Mouse (Mus musculus) embryo, embryonic 10 days (tissue): ENCODE data around the gene Grifin.
A peak's percentile ranks its signal among the peaks of the same experiment; 100 is the strongest.

Experiments
- DNase-seq: peaks from one replicate; pipeline ENCODE4 v3.0.0-alpha.2; 2015; ENCODE audit warnings: low spot score

The Grifin gene

DNA sequence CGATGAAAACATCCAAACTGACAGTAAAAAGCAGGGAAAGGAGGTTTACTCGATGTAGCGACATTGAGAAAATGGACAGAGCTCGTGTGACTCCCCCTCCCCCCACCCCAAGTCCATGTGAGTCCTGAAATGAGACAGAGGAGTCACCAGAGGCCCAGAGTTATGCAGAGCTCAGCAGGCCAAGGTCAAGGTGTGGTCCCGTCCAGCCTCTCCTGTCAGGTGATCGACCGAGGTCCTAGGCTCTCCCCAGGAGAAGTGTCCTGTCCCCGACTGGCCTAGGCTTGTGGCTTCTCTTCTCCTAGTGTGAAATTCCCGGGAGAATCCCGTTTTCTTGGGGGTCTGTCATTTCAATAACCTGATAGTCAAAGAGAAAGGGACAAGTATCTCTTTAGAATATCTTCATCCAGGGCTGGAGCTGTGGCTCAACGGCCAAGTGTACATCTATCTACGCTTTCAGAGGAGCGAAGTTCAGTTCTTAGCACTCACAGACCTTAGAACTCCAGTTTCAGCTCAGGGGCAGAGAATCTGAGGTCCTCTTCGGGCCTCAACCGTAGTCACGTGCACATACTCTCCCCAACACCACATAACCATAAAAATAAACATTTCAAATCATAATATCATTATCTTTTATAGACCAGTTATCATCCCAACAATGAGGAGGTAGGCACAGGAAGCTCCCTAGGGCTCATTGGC is 24.4 kb upstream of the Grifin start:
- no peak for DNase-seq

GRCm38 (mm10) chr5:140583732-140584368 is 19.0 kb upstream of the Grifin start:
- DNase-seq: peak; percentile 89

DNA sequence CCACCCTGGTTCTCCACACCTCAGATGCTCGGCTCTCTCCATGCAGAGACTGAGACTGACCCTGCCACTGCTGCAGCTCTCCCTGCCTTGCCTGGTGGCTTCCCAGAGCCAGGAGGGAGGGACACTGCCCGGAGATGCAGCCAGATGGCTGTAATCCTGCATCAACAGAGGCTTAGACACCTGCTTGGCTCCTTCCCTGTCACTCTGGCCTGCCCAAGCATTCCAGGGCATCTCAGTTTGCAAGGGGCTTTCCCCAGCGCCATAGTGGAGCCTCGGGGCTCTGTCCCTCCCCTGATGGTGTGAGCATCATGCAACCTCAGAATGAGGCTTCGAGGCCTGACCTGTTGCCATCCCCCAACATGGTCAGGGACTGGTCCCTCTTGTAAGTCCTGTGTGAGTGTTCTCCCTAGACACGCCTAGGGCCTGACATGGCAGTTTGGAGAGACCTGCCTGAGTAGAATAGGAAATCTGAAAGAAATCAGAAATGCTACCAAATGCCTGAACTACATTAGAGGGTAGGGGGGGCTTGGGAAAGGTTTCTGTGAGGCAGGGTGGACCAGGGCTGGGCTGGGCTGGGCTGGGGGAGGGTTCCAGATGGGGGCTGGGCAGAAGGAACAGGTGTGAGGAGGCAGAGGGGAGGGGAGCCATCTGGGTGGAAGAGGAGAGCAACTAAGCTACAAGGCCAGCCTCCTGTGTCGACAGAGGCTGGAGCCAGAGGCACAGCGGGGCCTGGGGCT is 18.3 kb upstream of the Grifin start:
- peak; percentile 54 for DNase-seq

DNA sequence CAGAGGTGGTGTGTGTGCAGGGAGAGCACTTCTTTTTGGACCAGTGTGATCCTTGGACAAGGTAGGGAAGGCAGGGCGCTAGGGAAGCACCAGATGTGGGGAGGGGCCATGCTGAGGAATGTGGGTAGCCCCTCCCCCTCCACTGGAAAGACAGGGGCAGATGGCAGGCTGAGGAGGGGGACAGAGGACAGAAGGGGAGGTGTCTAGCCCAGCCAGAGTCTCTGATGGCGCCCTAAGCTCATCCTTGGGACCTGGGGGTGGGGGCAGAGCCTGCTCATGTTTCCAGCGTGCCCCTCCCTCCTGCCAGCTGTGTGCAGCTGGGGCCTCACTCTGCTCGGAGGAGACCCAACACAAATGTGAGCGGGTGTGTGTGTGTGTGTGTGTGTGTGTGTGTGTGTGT is 16.7 kb upstream of the Grifin start:
- peak; percentile 84 for DNase-seq

GRCm38 (mm10) chr5:140579771-140580170 is 14.9 kb upstream of the Grifin start:
- DNase-seq: peak; percentile 81

GRCm38 (mm10) chr5:140579221-140579620 is 14.3 kb upstream of the Grifin start:
- no peak for DNase-seq

GRCm38 (mm10) chr5:140575381-140575866 is 10.6 kb upstream of the Grifin start:
- DNase-seq: no peak

DNA sequence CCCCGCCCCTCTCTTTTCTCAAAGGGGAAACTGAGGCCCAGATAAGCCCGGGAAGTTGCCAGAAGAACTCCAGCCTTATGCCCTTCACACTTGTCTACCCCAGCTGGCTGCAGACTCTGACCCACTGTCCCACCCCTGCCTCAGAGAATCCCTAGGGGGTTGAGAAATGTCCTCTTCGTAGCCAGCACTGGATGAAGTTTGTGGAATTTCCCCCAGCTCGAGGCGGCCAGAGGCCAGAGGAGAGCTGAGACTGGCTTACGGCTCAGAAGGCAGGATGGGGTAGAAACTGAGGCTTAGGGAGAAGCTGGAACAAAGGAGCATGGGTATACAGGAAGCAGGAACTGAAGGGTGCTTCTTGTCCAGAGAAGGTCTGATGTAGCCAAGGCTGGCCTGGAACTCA is 7.7 kb upstream of the Grifin start:
- DNase-seq: no peak

DNA sequence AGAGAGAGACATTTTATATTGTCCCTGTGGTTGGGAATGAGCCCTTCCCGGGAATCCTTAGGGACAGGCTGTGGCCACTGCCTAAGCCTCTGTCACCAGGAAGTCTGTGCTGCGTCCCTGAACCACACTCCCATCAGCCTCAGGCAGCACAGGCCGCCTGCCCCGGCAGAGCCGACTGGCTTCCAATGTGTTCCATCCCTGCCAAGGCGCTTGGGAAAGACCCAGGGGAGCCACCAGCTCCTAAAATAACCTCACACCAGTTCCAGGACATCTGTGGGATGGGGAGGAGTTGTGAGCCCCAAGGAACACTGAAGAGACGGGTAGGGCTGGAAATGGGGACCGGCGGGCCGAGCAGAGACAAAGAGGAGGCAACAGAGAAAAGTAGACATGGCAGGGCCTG is 6.8 kb upstream of the Grifin start:
- DNase-seq: no peak

- DNase-seq: no peak
Observed at GRCm38 (mm10) chr5:140571201-140571600, 6.3 kb upstream of the Grifin start.

DNA sequence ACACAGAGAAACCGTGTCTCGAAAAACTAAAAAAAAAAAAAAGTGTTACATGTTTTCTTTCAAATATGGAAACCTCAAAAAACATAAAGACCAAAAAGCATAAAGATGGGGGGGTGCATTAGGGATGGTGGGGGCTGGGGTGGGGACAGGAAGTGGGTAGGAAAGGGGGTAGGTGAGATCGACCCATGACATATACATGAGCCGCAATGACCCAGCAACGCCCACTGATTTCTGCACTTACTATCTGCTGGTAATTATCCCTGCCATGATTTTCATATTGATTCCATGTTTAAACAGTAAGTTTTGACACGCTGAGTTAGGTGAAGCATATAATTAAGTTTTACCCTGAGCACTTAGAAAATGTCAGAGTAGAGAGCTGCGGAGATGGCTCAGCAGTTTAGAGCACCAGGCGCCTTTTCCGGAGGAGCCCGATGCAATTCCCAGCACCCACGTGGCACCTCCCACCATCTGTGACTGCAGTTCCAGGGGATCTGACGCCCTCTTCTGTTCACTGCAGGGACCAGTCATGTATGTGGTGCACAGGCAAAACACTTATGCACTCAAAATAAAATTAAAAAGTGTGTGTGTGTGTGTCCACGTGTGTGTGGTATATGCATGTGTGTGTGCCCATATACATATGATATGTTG is 5.5 kb upstream of the Grifin start:
- DNase-seq: no peak

DNA sequence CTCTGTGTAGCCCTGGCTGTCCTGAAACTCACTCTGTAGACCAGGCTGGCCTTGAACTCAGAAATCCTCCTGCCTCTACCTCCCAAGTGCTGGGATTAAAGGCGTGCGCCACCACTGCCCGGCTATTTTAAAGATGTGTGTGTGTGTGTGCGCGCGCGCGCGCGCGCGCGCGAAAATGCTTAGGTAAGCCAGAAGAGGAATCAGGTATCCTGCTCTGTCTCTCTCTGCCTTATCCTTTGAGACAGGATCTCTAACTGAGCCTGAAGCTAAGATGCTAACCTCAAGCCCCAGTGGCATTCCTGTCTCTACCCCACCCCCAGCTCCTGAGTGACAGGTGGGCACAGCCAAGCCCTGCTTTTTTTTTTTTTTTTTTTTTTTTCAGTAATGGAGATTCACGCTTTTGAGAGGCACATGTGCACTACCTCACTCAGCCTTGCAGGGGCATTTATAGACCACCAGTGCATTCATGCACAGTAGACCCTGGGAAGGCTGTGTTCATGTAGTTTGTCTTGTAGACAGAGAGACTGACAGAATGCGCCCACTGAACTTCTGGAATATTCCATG is 4.2 kb upstream of the Grifin start:
- DNase-seq: no peak

DNA sequence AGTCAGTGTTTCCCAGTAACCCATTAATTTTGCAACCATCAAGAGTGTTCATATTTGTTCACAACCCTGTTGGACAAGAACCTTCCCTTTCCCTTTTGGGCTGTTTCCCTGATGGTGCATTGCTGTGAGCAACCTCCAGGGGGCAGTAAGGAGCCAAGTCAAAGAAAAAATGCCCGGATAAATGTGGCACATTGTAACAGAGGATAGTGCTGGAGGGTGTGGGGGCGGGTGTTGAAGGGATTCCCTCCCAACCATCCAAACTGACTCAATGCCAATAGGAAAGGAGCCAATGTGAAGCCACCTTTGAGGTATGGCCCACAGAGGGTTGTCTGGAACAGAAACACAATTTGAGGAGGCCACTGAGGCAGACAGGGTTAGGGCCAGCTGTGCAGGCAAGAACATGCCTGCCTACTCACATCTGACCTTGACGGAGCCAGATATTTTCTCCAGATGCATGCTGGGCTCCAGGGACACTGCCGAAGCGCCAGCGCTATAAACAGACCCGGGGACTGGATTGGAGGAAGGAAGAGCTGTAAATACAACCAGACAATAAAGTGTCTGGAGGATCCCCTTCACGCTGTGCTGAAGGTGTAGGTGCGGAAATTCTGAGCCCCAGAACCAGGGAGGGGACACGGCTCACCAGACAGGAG is 3.6 kb upstream of the Grifin start:
- peak; percentile 55 for DNase-seq

DNA sequence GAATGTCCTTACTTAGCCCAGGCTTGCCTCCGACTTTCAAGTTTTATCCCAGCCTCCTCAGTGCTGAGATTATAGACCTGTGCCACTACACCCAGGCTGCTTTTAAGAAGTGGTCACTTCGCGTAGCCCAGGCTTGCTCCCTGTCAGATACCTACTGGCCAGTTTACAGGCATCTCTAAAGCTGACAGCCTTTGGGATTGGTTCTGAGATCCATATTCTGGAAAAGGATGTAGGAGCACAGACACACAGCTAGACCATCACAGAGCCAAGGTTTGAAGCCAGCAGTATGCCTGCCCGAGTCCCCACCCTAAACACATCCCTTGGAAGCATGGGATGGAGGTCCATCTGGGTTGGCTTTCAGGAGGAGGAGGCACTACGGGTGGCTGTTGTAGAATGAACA is 2.9 kb upstream of the Grifin start:
- DNase-seq: no peak

- peak; percentile 33 for DNase-seq
Observed at GRCm38 (mm10) chr5:140567321-140567720, 2.5 kb upstream of the Grifin start.

DNA sequence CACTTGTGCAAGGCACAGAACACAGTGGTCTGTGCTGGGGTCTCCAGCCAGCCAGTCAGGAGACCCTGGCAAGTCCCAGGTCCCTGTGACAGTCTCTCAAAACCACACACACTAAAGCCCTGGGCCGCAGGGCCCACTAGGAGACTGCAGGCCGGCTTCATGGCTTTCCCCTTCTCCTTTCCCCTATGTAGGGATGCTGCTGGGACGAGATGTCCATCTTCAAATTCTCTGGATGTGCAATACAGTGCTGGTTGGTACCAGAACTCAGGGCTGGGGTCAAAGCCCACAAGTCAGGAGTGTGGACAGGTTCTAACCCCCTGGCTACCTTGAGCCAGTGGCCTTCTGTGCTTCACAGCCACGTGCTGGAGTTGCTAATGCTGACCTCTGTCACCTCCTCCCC is 1.4 kb upstream of the Grifin start:
- no peak for DNase-seq

GRCm38 (mm10) chr5:140565856-140566255 is 985 bp upstream of the Grifin start:
- peak; percentile 67 for DNase-seq

GRCm38 (mm10) chr5:140565451-140565850 is 580 bp upstream of the Grifin start:
- DNase-seq: peak; percentile 69

DNA sequence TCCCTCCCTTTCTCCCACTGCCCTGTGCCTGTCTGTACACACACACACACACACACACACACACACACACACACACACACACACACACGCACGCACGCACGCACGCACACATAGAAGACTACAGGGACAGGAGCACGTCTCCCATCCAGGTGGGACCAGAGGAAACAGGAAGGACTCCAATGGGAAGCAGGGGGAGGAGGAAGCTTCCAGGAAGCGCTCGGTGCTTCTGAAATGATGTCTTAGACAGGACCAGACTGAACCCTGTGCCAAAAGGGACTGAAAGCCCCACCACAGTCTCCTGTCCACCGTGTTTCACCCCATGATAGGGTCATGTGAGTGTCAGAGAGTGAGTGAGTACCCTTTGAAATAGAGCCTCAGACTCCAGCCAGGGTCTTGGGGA is 2.3 kb downstream of the Grifin start:
- DNase-seq: no peak

GRCm38 (mm10) chr5:140556859-140557258 is 8.0 kb downstream of the Grifin start:
- no peak for DNase-seq

DNA sequence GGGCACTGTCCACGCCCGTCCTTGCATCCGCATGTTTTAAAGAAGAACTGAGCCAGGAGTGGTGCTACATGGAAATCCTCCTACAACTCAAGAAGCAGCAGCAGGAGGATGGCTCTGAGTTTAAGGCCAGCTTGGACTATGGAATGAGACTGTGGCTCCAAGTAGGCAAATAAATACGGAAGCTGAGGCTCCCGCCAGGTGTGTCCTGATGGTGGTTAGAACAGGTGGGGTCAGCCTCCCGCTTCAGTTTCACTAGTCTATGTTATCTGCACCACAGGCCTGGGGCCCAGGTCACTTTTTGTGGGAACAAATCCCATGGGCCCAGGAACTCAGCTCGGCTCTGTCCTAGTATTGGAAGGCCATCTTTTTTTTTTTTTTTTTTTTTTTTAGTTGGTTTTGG is 11.2 kb downstream of the Grifin start:
- no peak for DNase-seq
